Mouse (Mus musculus) CH12.LX (cell line): ENCODE data around the gene Zfp827. TPM values are rescaled to one million over a fixed set of nuclear protein-coding genes. Genes with fewer than 3 reads are reported as not detected.

Experiments used
- DNase-seq: peaks from one replicate; pipeline ENCODE4 v3.0.0-alpha.2; 2013; ENCODE audit errors: extremely low read depth
- H3K27ac ChIP-seq: 2 replicates; pipeline ENCODE4 v1.5.1; 2012; ENCODE audit warnings: low read depth, mild to moderate bottlenecking, control low read depth, moderate library complexity; ENCODE audit not compliant: insufficient read depth
- H3K27me3 ChIP-seq: replicated peaks from 2 replicates; pipeline ENCODE3; 2012; ENCODE audit warnings: inconsistent platforms
- H3K36me3 ChIP-seq, 2 experiments: replicated peaks in 1 of 2; 2 replicates each; pipeline versions ENCODE3 to v1.6.1; 2012; ENCODE audit warnings: inconsistent platforms in 1 of 2, low read length in 1 of 2, mild to moderate bottlenecking in 1 of 2, mixed read lengths in 1 of 2, moderate library complexity in 1 of 2; ENCODE audit not compliant: control insufficient read depth in 1 of 2, insufficient read depth in 1 of 2
- H3K4me1 ChIP-seq, 2 experiments: 2 replicates each; pipeline ENCODE4 v1.6.1; 2012; ENCODE audit warnings: inconsistent platforms in 1 of 2, moderate library complexity in 1 of 2; ENCODE audit not compliant: insufficient read depth in 2 of 2, control insufficient read depth in 1 of 2
- H3K4me2 ChIP-seq: 2 replicates; pipeline ENCODE4 v1.6.1; 2012; ENCODE audit warnings: low read depth, mild to moderate bottlenecking, control low read depth; ENCODE audit not compliant: poor library complexity, insufficient read depth, severe bottlenecking
- H3K4me3 ChIP-seq, 3 experiments: fragments of 150-350 bp in 1 of 3; sonication (generic) in 1 of 3; replicated peaks in 1 of 3; 2 replicates each; pipeline versions ENCODE3 to v1.5.1; 2011 to 2012; ENCODE audit warnings: low read depth in 2 of 3, low read length in 2 of 3, mild to moderate bottlenecking in 2 of 3, moderate library complexity in 2 of 3, control low read depth in 1 of 3, improper control_type of control experiment in 1 of 3, inconsistent platforms in 1 of 3, mixed read lengths in 1 of 3; ENCODE audit not compliant: poor library complexity in 1 of 3
- H3K79me2 ChIP-seq: replicated peaks from 2 replicates; pipeline ENCODE4 v1.6.1; 2012; ENCODE audit warnings: mild to moderate bottlenecking, moderate library complexity; ENCODE audit not compliant: control insufficient read depth, poor library complexity, insufficient read depth, severe bottlenecking; ENCODE audit errors: extremely low read depth
- H3K9ac ChIP-seq: 2 replicates; pipeline ENCODE4 v1.6.1; 2012; ENCODE audit warnings: low read depth, mild to moderate bottlenecking, control low read depth, moderate library complexity; ENCODE audit not compliant: insufficient read depth
- H3K9me3 ChIP-seq: replicated peaks from 2 replicates; pipeline ENCODE3; 2012; ENCODE audit warnings: low read length, inconsistent platforms, mixed read lengths
- BHLHE40 ChIP-seq: IDR thresholded peaks from 2 replicates; pipeline ENCODE4 v1.6.1; 2011; ENCODE audit warnings: mild to moderate bottlenecking, low read depth, low read length, improper control_type of control experiment
- CHD1 ChIP-seq: IDR thresholded peaks from 2 replicates; pipeline ENCODE4 v1.6.1; 2012; ENCODE audit warnings: low read depth, low read length, improper control_type of control experiment, inconsistent platforms
- CHD2 ChIP-seq: IDR thresholded peaks from 2 replicates; pipeline ENCODE4 v1.6.1; 2011; ENCODE audit warnings: low read length, improper control_type of control experiment
- EP300 ChIP-seq: IDR thresholded peaks from 2 replicates; pipeline ENCODE4 v1.6.1; 2011; ENCODE audit warnings: low read length, improper control_type of control experiment
- ETS1 ChIP-seq: conservative IDR thresholded peaks from 2 replicates; pipeline ENCODE4 v1.6.1; 2012; ENCODE audit warnings: low read depth, mild to moderate bottlenecking, inconsistent platforms, low read length, improper control_type of control experiment, moderate library complexity
- GABPA ChIP-seq: IDR thresholded peaks from 2 replicates; pipeline ENCODE4 v1.6.1; 2012; ENCODE audit warnings: low read depth, low read length, improper control_type of control experiment, inconsistent platforms; ENCODE audit not compliant: insufficient replicate concordance
- HCFC1 ChIP-seq: IDR thresholded peaks from 2 replicates; pipeline ENCODE4 v1.6.1; 2012; ENCODE audit warnings: low read depth, mild to moderate bottlenecking, inconsistent platforms, low read length, improper control_type of control experiment
- JUN ChIP-seq: IDR thresholded peaks from 2 replicates; pipeline ENCODE4 v1.6.1; 2011; ENCODE audit warnings: low read depth, mild to moderate bottlenecking, low read length, improper control_type of control experiment, moderate library complexity; ENCODE audit not compliant: insufficient read depth
- MAFK ChIP-seq: IDR thresholded peaks from 2 replicates; pipeline ENCODE4 v1.6.1; 2011; ENCODE audit warnings: low read length, improper control_type of control experiment; ENCODE audit not compliant: insufficient replicate concordance
- MAZ ChIP-seq: IDR thresholded peaks from 2 replicates; pipeline ENCODE4 v1.6.1; 2012; ENCODE audit warnings: low read depth, mild to moderate bottlenecking, inconsistent platforms, low read length, improper control_type of control experiment, moderate library complexity
- MXI1 ChIP-seq: IDR thresholded peaks from 2 replicates; pipeline ENCODE4 v1.6.1; 2011; ENCODE audit warnings: mild to moderate bottlenecking, low read depth, low read length, improper control_type of control experiment
- MYC ChIP-seq: IDR thresholded peaks from 2 replicates; pipeline ENCODE4 v1.6.1; 2011; ENCODE audit warnings: low read depth, mild to moderate bottlenecking, improper control_type of control experiment, low read length
- NELFE ChIP-seq: IDR thresholded peaks from 2 replicates; pipeline ENCODE4 v1.6.1; 2011; ENCODE audit warnings: low read depth, low read length, improper control_type of control experiment
- NRF1 ChIP-seq: IDR thresholded peaks from 2 replicates; pipeline ENCODE4 v1.6.1; 2014; ENCODE audit warnings: low read depth, mild to moderate bottlenecking, inconsistent platforms, low read length, improper control_type of control experiment, moderate library complexity
- PAX5 ChIP-seq: IDR thresholded peaks from 2 replicates; pipeline ENCODE4 v1.6.1; 2012; ENCODE audit warnings: low read length, inconsistent platforms, mixed read lengths
- POLR2A ChIP-seq: IDR thresholded peaks from 2 replicates; pipeline ENCODE4 v1.6.1; 2011; ENCODE audit warnings: low read depth, mild to moderate bottlenecking, improper control_type of control experiment, low read length
- RAD21 ChIP-seq: IDR thresholded peaks from 2 replicates; pipeline ENCODE4 v1.6.1; 2011; ENCODE audit warnings: low read depth, mild to moderate bottlenecking, low read length, improper control_type of control experiment, moderate library complexity
- RCOR1 ChIP-seq: conservative IDR thresholded peaks from 2 replicates; pipeline ENCODE4 v1.6.1; 2012; ENCODE audit warnings: low read depth, mild to moderate bottlenecking, inconsistent platforms, low read length, improper control_type of control experiment
- SIN3A ChIP-seq: IDR thresholded peaks from 2 replicates; pipeline ENCODE4 v1.6.1; 2012; ENCODE audit warnings: low read length, improper control_type of control experiment, inconsistent platforms
- TBP ChIP-seq: conservative IDR thresholded peaks from 2 replicates; pipeline ENCODE4 v1.6.1; 2011; ENCODE audit warnings: low read depth, low read length, improper control_type of control experiment
- TCF12 ChIP-seq: IDR thresholded peaks from 2 replicates; pipeline ENCODE4 v1.6.1; 2014; ENCODE audit warnings: low read depth, mild to moderate bottlenecking, inconsistent platforms, low read length, improper control_type of control experiment
- UBTF ChIP-seq: IDR thresholded peaks from 2 replicates; pipeline ENCODE4 v1.6.1; 2012; ENCODE audit warnings: low read depth, mild to moderate bottlenecking, inconsistent platforms, low read length, improper control_type of control experiment, moderate library complexity
- USF1 ChIP-seq: IDR thresholded peaks from 2 replicates; pipeline ENCODE4 v1.6.1; 2014; ENCODE audit warnings: low read depth, mild to moderate bottlenecking, inconsistent platforms, low read length, improper control_type of control experiment
- ZC3H11A ChIP-seq: IDR thresholded peaks from 2 replicates; pipeline ENCODE4 v1.6.1; 2012; ENCODE audit warnings: low read depth, mild to moderate bottlenecking, inconsistent platforms, low read length, improper control_type of control experiment
- ZMIZ1 ChIP-seq: IDR thresholded peaks from 2 replicates; pipeline ENCODE4 v1.6.1; 2012; ENCODE audit warnings: low read depth, mild to moderate bottlenecking, inconsistent platforms, low read length, improper control_type of control experiment
- ZNF384 ChIP-seq: IDR thresholded peaks from 2 replicates; pipeline ENCODE4 v1.6.1; 2012; ENCODE audit warnings: low read depth, low read length, improper control_type of control experiment, inconsistent platforms
- dilution Hi-C: fragments of 300-500 bp; cut with MboI; formaldehyde crosslinking; loops from 2 replicates; pipeline ENCODE4 v1.14.3; 2020; ENCODE audit warnings: low sequenced_read_pairs; ENCODE audit not compliant: extremely low pct_unique_long_range_greater_than_20kb, extremely low pct_ligation_motif_present
- in situ Hi-C: fragments of 300-500 bp; cut with MboI; formaldehyde crosslinking; loops from 3 replicates; pipeline ENCODE4 v1.14.3; 2019; ENCODE audit warnings: low sequenced_read_pairs, low pct_ligation_motif_present, low pct_unique_long_range_greater_than_20kb, mixed read lengths
- polyA plus RNA-seq: library from polyadenylated mRNA; unstranded; fragments of >175 nt; gene quantifications from 2 replicates; pipeline ENCODE4 v1.2.1, GENCODE M21; 2012; ENCODE audit warnings: low read depth; ENCODE audit not compliant: insufficient read length
- total RNA-seq, 2 experiments: library from RNA; depleted of rRNA; stranded (reverse); fragments of 300-350 nt in 1 of 2; fragments of >200 nt in 1 of 2; gene quantifications; 2 replicates each; pipeline ENCODE4 v1.2.3; 2012 to 2014

Zfp827 gene
- total and polyA plus RNA-seq, 3 experiments = 4.3 to 11.1 (median 7.8) TPM

- no peak overlapping the region for H3K4me3 ChIP-seq
- H3K4me2 ChIP-seq = no peak overlapping the region
- TF ChIP-seq TCF12 = no peak
- TF ChIP-seq GABPA = no peak
- no peak for TF ChIP-seq MAZ
- TF ChIP-seq ZMIZ1 = no peak
- TF ChIP-seq UBTF = no peak
- no peak for TF ChIP-seq MXI1
- TF ChIP-seq RAD21 = no peak
- TF ChIP-seq USF1 = no peak
- TF ChIP-seq CHD1 = no peak
- TF ChIP-seq ZNF384 = no peak
- no peak for TF ChIP-seq POLR2A
- TF ChIP-seq NELFE = no peak
- TF ChIP-seq ETS1 = no peak
- no peak for TF ChIP-seq PAX5
- no peak for TF ChIP-seq BHLHE40
- no peak for TF ChIP-seq HCFC1
- TF ChIP-seq RCOR1 = no peak
- no peak for TF ChIP-seq EP300
- TF ChIP-seq ZC3H11A = no peak
- TF ChIP-seq SIN3A = no peak
- no peak overlapping the region for H3K9ac ChIP-seq
- no peaks in the 10 kb centered on the region for H3K9me3 ChIP-seq
- no peak overlapping the region for H3K27ac ChIP-seq
- no peaks in the 10 kb centered on the region for H3K27me3 ChIP-seq
- DNase-seq = no peak
- peaks cover 0 to 14% of the 10 kb centered on the region in 2 experiments; a peak in 2 of 4 replicates for H3K4me1 ChIP-seq
- in situ Hi-C loops = no loop called here
- H3K79me2 ChIP-seq = no peaks in the 10 kb centered on the region
- dilution Hi-C loops = no loop called here
- H3K36me3 ChIP-seq = no peaks in the 10 kb centered on the region
Measured at GRCm38 (mm10) chr8:79206895-79207294, 178.7 kb downstream of the Zfp827 start.

DNA sequence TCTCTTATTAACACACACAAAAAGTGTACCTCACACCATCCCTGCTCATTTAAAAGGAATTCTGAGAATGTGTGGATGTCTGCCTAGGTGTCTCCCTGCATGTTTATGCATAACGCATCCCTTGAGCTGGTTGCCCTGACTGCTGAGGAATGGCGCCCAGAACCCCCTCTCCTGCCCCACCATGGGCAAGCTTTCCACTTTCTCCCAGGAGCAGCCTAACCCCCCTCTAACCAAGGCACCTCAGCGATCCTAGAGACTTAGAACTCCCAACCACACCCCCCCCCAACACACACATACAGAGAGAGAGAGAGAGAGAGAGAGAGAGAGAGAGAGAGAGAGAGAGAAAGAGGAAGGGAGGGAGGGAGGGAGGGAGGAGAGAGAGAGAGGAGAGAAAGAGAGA, 179.9 kb downstream of the Zfp827 start:
- dilution Hi-C loops = no loop called here
- H3K4me1 ChIP-seq = peaks cover 0 to 14% of the 10 kb centered on the region in 2 experiments; a peak in 2 of 4 replicates
- no peak overlapping the region for H3K9ac ChIP-seq
- H3K79me2 ChIP-seq = no peaks in the 10 kb centered on the region
- H3K4me2 ChIP-seq = no peak overlapping the region
- DNase-seq = no peak
- H3K36me3 ChIP-seq = no peaks in the 10 kb centered on the region
- no peaks in the 10 kb centered on the region for H3K9me3 ChIP-seq
- no peak overlapping the region for H3K27ac ChIP-seq
- H3K27me3 ChIP-seq = no peaks in the 10 kb centered on the region
- no peak overlapping the region for H3K4me3 ChIP-seq
- no peak for TF ChIP-seq RAD21
- TF ChIP-seq USF1 = no peak
- TF ChIP-seq CHD2 = no peak
- no peak for TF ChIP-seq NRF1
- TF ChIP-seq PAX5 = no peak
- no peak for TF ChIP-seq TCF12
- no peak for TF ChIP-seq MAFK
- no peak for TF ChIP-seq GABPA
- TF ChIP-seq ZNF384 = no peak
- TF ChIP-seq BHLHE40 = no peak
- no peak for TF ChIP-seq MYC
- TF ChIP-seq TBP = no peak
- no peak for TF ChIP-seq EP300
- TF ChIP-seq JUN = no peak
- in situ Hi-C loops = no loop called here
